Mouse (Mus musculus) hindbrain, postnatal 0 days (tissue): ENCODE measurements around the gene Rxfp1. TPM values are rescaled to one million over a fixed set of nuclear protein-coding genes. Genes with fewer than 3 reads are reported as not detected.

Source experiments
- ATAC-seq: fragments of 200-750 bp; cut with Nextera tagmentation; 2 replicates; pipeline ENCODE4 v1.8.0; 2017; ENCODE audit warnings: mild to moderate bottlenecking, moderate TSS enrichment, moderate library complexity
- DNase-seq: peaks from one replicate; pipeline ENCODE4 v3.0.0-alpha.2; 2015; ENCODE audit warnings: low spot score
- H3K27ac ChIP-seq: fragments of 300-500 bp; sonication (generic); 2 replicates; pipeline ENCODE4 v1.5.1; 2014; ENCODE audit warnings: mild to moderate bottlenecking
- H3K27me3 ChIP-seq: fragments of 300-500 bp; sonication (generic); 2 replicates; pipeline ENCODE4 v1.6.1; 2014; ENCODE audit warnings: low read length, mixed read lengths; ENCODE audit not compliant: insufficient read depth
- H3K36me3 ChIP-seq: fragments of 300-500 bp; sonication (generic); 2 replicates; pipeline ENCODE4 v1.6.1; 2014; ENCODE audit warnings: low read length, mixed read lengths; ENCODE audit not compliant: insufficient read depth
- H3K4me1 ChIP-seq: fragments of 300-500 bp; sonication (generic); 2 replicates; pipeline ENCODE4 v1.6.1; 2014; ENCODE audit warnings: antibody characterized with exemption, low read length, mixed read lengths; ENCODE audit not compliant: insufficient read depth
- H3K4me2 ChIP-seq: fragments of 300-500 bp; sonication (generic); 2 replicates; pipeline ENCODE4 v1.6.1; 2014; ENCODE audit warnings: low read depth, mild to moderate bottlenecking, low read length, moderate library complexity, mixed read lengths
- H3K4me3 ChIP-seq: fragments of 300-500 bp; sonication (generic); 2 replicates; pipeline ENCODE4 v1.5.1; 2014; ENCODE audit warnings: low read length
- H3K9ac ChIP-seq: fragments of 300-500 bp; sonication (generic); replicated peaks from 2 replicates; pipeline ENCODE4 v1.6.1; 2014; ENCODE audit warnings: mild to moderate bottlenecking, low read length, moderate library complexity, mixed read lengths
- H3K9me3 ChIP-seq: fragments of 300-500 bp; sonication (generic); 2 replicates; pipeline ENCODE4 v1.6.1; 2016; ENCODE audit warnings: low read length, mixed read lengths
- CTCF ChIP-seq: IDR thresholded peaks from 2 replicates; pipeline ENCODE4 v1.5.1; 2016; ENCODE audit warnings: antibody characterized with exemption, control low read depth, low read depth
- WGBS: fragments of 180-500 bp; shearing (Covaris S2); extraction: QIAGEN DNeasy Blood & Tissue Kit; methylation state at CpG from one replicate; pipeline ENCODE4 v1.1.7; 2014; 5-methylcytosine and 5-hydroxymethylcytosine counted together
- polyA plus RNA-seq: library from polyadenylated mRNA; unstranded; fragments of >200 nt; fragmentation: Nextera tagmentation; extraction: Ambion mirVana; gene quantifications from 2 replicates; pipeline ENCODE4 v1.2.1, GENCODE M21; 2015
- total RNA-seq: library from RNA; depleted of rRNA; stranded (reverse); fragments of >200 nt; gene quantifications from 2 replicates; pipeline ENCODE4 v1.2.3, GENCODE M21; 2014; rRNA removed

Gene Rxfp1
- total and polyA plus RNA-seq, 2 experiments from 2014 or later: 0.20 to 0.63 TPM

- Histone ChIP-seq H3K27me3 (no peaks in the 10 kb centered on the region), H3K4me1 (no peaks in the 10 kb centered on the region), H3K27ac (peak within 1 kb of the TSS; percentile 91), H3K36me3 (peaks cover 6% of the 10 kb centered on the region), H3K4me2 (peak within 1 kb of the TSS; percentile 69), H3K9me3 (0 out of 2 replicates have a peak, but pooled peaks cover 4% of the 10 kb centered on the region), H3K4me3 (peak within 1 kb of the TSS; percentile 71), H3K9ac (peak within 1 kb of the TSS; percentile 61)
- ATAC-seq (peak; percentile 99), DNase-seq (peak; percentile 100)
- WGBS: 1% methylated on average over 60 of the region's 60 CpGs
- no peak; the same call in 1 of the 2 replicates for TF ChIP-seq CTCF
These were observed 108.9 kb downstream of the Rxfp1 start, which contains the start of gene 4930579G24Rik for GRCm38 (mm10) chr3:79628561-79629415. TSS of gene 4930579G24Rik (plus strand) at chr3:79629079.

GRCm38 (mm10) chr3:79628182-79628560 lies 109.5 kb downstream of the Rxfp1 start:
- peak; percentile 35 for DNase-seq
- peak overlapping the region; percentile 56 for H3K9ac ChIP-seq

GRCm38 (mm10) chr3:79627484-79628181 lies 110.0 kb downstream of the Rxfp1 start:
- Histone ChIP-seq H3K4me2 (peak overlapping the region; percentile 65), H3K27me3 (no peaks in the 10 kb centered on the region), H3K9ac (peak overlapping the region; percentile 56; the same call in 1 of the 2 replicates), H3K4me3 (peak overlapping the region; percentile 71), H3K36me3 (peaks cover 1% of the 10 kb centered on the region; the same call in 1 of the 2 replicates), H3K9me3 (no peaks in the 10 kb centered on the region), H3K4me1 (no peaks in the 10 kb centered on the region), H3K27ac (no peak overlapping the region)
- ATAC-seq (no peak), DNase-seq (peak; percentile 18)
- 22% methylated on average over 10 of the region's 10 CpGs for WGBS
- TF ChIP-seq CTCF: peak; percentile 63

More at GRCm38 (mm10) chr3:79628182-79628560, 109.5 kb downstream of the Rxfp1 start:
- Histone ChIP-seq H3K27me3 (no peaks in the 10 kb centered on the region), H3K27ac (peak overlapping the region; percentile 74), H3K9me3 (0 out of 2 replicates have a peak, but pooled peaks cover 2% of the 10 kb centered on the region), H3K4me3 (peak overlapping the region; percentile 71), H3K4me1 (no peaks in the 10 kb centered on the region), H3K36me3 (peaks cover 4% of the 10 kb centered on the region; the same call in 1 of the 2 replicates), H3K4me2 (peak overlapping the region; percentile 65)
- 1% methylated on average over 9 of the region's 9 CpGs for WGBS
- peak; percentile 4; the same call in 1 of the 2 replicates for TF ChIP-seq CTCF
- no peak for ATAC-seq

- TF ChIP-seq CTCF: no peak
- WGBS: 94% methylated on average over 2 of the region's 2 CpGs
- Histone ChIP-seq H3K27ac (no peak overlapping the region), H3K9ac (no peak overlapping the region), H3K4me1 (no peaks in the 10 kb centered on the region), H3K9me3 (no peaks in the 10 kb centered on the region), H3K27me3 (no peaks in the 10 kb centered on the region), H3K4me3 (no peak overlapping the region), H3K36me3 (peaks cover 36% of the 10 kb centered on the region), H3K4me2 (no peak overlapping the region)
- DNase-seq (no peak), ATAC-seq (no peak)
These were observed 127.8 kb downstream of the Rxfp1 start for GRCm38 (mm10) chr3:79609886-79610285.

GRCm38 (mm10) chr3:79595468-79595867 lies 142.2 kb downstream of the Rxfp1 start:
- H3K27ac ChIP-seq: no peak overlapping the region
- ATAC-seq (no peak), DNase-seq (no peak)
- no peaks in the 10 kb centered on the region for H3K27me3 ChIP-seq
- H3K36me3 ChIP-seq: peaks cover 26% of the 10 kb centered on the region
- H3K9me3 ChIP-seq: no peaks in the 10 kb centered on the region
- no peak overlapping the region for H3K4me2 ChIP-seq
- 96% methylated on average over 7 of the region's 7 CpGs for WGBS
- no peak for TF ChIP-seq CTCF
- H3K4me3 ChIP-seq: no peak overlapping the region
- peaks cover 8% of the 10 kb centered on the region for H3K4me1 ChIP-seq
- no peak overlapping the region for H3K9ac ChIP-seq

GRCm38 (mm10) chr3:79591793-79592471 lies 145.7 kb downstream of the Rxfp1 start:
- Histone ChIP-seq H3K36me3 (peaks cover 12% of the 10 kb centered on the region), H3K4me2 (peak overlapping the region; percentile 92), H3K9ac (peak overlapping the region; percentile 76), H3K9me3 (no peaks in the 10 kb centered on the region), H3K4me3 (peak overlapping the region; percentile 88), H3K27ac (peak overlapping the region; percentile 76; the same call in 1 of the 2 replicates), H3K27me3 (no peaks in the 10 kb centered on the region), H3K4me1 (peaks cover 8% of the 10 kb centered on the region)
- DNase-seq (no peak), ATAC-seq (0 out of 2 replicates have a peak, but pooled peaks have one; percentile 2)
- 5% methylated on average over 15 of the region's 15 CpGs for WGBS
- TF ChIP-seq CTCF: no peak

Other genes with a start within 250 kb of the Rxfp1 start
- gene Fnip2, start 170.1 kb downstream of the Rxfp1 start, total RNA-seq: 21.3 and 22.4 TPM in 2 replicates
- gene Fnip2, start 170.1 kb downstream of the Rxfp1 start, polyA plus RNA-seq: 3.5 and 4.6 TPM in 2 replicates
- gene Ppid, start 146.5 kb downstream of the Rxfp1 start, total RNA-seq: 37.6 and 44.0 TPM in 2 replicates
- 115 and 117 TPM in 2 replicates for gene Ppid, start 146.5 kb downstream of the Rxfp1 start, polyA plus RNA-seq
- gene 4930579G24Rik, start 108.8 kb downstream of the Rxfp1 start, total RNA-seq: 3.9 and 6.8 TPM in 2 replicates
- gene 4930579G24Rik, start 108.8 kb downstream of the Rxfp1 start, polyA plus RNA-seq: 6.5 and 7.0 TPM in 2 replicates
- gene Etfdh, start 108.4 kb downstream of the Rxfp1 start, total RNA-seq: 24.0 and 24.6 TPM in 2 replicates
- 45.2 and 46.3 TPM in 2 replicates for gene Etfdh, start 108.4 kb downstream of the Rxfp1 start, polyA plus RNA-seq
- 2.6 and 2.7 TPM in 2 replicates for gene Tmem144, start 114.9 kb upstream of the Rxfp1 start, total RNA-seq
- gene Tmem144, start 114.9 kb upstream of the Rxfp1 start, polyA plus RNA-seq: 3.1 and 3.2 TPM in 2 replicates
- gene Fam198b, start 146.7 kb upstream of the Rxfp1 start, total RNA-seq: 2.3 and 3.1 TPM in 2 replicates
- 1.8 and 2.0 TPM in 2 replicates for gene Fam198b, start 146.7 kb upstream of the Rxfp1 start, polyA plus RNA-seq